Mouse (Mus musculus): ENCODE measurements at regions not wholly inside any gene's neighbourhood (a gene's known extent, or its start where the extent isn't known, plus 50 kb on each side); places are given as distances from the start of the nearest gene placed in this dataset.
"Not testable (repeated sequence)": the region's sequence is repeated elsewhere in the genome, so short reads cannot be mapped to it uniquely, and the experiment has no call there.

DNA sequence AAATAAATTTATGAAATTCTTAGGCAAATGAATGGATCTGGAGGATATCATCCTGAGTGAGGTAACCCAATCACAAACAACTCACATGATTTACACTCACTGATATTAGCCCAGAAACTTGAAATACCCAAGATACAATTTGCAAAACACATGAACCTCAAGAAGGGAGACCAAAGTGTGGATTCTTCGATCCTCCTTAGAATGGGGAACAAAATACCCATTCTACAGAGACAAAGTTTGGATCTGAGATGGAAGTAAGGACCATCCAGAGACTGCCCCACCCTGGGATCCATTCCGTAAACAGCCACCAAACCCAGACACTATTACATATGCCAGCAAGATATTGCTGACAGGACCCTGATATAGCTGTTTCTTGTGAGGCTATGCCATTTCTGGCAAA lies 971.2 kb downstream of the Agbl1 start:
- H3K4me3 ChIP-seq; H3K9ac ChIP-seq; H3K27ac ChIP-seq (replicated peaks); H3K4me2 ChIP-seq; H3K9me3 ChIP-seq; H3K36me3 ChIP-seq; H3K27me3 ChIP-seq; H3K4me1 ChIP-seq (replicated peaks); ATAC-seq (ENCODE audit: low read depth): not testable (repeated sequence)
- WGBS: 90% methylated on average over 2 of the region's 2 CpGs

GRCm38 (mm10) chr7:77205604-77206003 lies 975.9 kb downstream of the Agbl1 start:
- Histone ChIP-seq H3K4me3 (no peak overlapping the region), H3K27me3 (no peaks in the 10 kb centered on the region), H3K9me3 (no peaks in the 10 kb centered on the region), H3K4me1 (replicated peaks) (no peaks in the 10 kb centered on the region), H3K4me2 (no peak overlapping the region), H3K9ac (no peak overlapping the region), H3K27ac (replicated peaks) (no peak overlapping the region), H3K36me3 (no peaks in the 10 kb centered on the region)
- WGBS: 60% methylated on average over 3 of the region's 3 CpGs
- ATAC-seq (ENCODE audit: low read depth): no peak

DNA sequence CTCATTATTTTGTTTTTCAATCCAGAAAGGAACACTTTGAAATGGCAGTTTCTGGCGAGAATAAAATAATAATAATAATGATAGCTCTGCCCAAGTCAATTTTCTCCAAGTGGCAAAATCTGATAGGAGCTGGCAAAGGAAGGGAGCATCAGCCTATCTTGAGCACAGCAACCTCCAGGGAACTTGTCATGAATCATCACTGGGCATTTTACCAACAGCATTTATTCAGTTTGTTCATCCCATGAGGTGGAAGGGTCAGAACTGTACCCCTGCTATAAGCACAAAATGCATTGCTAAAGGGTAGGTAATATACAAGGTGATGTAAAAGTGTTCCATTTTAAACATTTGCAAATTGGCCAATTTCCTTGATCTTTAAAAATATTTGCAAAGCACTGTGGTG lies 1019.7 kb downstream of the Agbl1 start:
- H3K4me1 ChIP-seq (replicated peaks): no peaks in the 10 kb centered on the region
- no peak overlapping the region for H3K4me3 ChIP-seq
- H3K9ac ChIP-seq: no peak overlapping the region
- no peaks in the 10 kb centered on the region for H3K9me3 ChIP-seq
- no peaks in the 10 kb centered on the region for H3K27me3 ChIP-seq
- no peaks in the 10 kb centered on the region for H3K36me3 ChIP-seq
- no peak for ATAC-seq (ENCODE audit: low read depth)
- H3K27ac ChIP-seq (replicated peaks): no peak overlapping the region
- WGBS: 60% methylated on average over 1 of the region's 1 CpGs
- H3K4me2 ChIP-seq: no peak overlapping the region

- Histone ChIP-seq H3K9ac (no peak overlapping the region), H3K27ac (replicated peaks) (no peak overlapping the region), H3K36me3 (no peaks in the 10 kb centered on the region), H3K27me3 (no peaks in the 10 kb centered on the region), H3K9me3 (no peaks in the 10 kb centered on the region), H3K4me1 (replicated peaks) (no peaks in the 10 kb centered on the region), H3K4me3 (no peak overlapping the region), H3K4me2 (no peak overlapping the region)
- 70% methylated on average over 4 of the region's 4 CpGs for WGBS
- no peak for ATAC-seq (ENCODE audit: low read depth)
These were observed 1058.0 kb downstream of the Agbl1 start for GRCm38 (mm10) chr7:77287657-77288056.

DNA sequence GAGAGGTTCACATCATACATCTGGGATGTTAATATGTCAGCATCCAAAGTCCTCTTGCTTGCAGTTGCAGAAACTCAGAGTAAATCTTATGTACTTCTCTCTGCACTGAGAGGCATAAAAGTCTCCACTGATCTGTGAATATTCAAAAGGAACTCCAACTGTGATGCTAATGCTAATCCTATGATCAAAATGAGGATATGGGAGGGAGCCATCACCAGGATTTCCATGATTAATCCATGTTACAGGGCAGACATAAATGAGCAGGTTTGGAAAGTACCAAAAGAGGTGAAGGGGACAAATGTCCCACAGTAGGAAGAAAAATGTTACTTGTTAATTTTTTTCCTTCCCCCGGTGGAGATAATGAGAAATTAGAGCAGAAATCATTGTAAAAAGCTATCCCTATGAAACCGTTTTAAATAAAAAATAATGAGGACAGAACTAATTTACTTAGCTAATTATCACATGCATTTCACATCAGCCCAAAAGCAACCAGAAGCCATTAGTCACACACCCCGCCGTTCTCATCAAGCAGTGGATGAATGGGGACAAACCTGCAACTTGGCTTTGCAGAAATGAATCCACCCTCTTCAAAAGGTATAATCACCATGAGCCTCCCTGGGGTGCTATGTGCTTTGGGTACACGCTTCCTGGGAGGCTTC lies 1065.4 kb downstream of the Agbl1 start:
- Histone ChIP-seq H3K27me3 (no peaks in the 10 kb centered on the region), H3K4me3 (no peak overlapping the region), H3K4me2 (no peak overlapping the region), H3K9ac (no peak overlapping the region), H3K4me1 (replicated peaks) (peaks cover 9% of the 10 kb centered on the region; the same call in 1 of the 2 replicates), H3K27ac (replicated peaks) (peak overlapping the region; percentile 29; the same call in 1 of the 2 replicates), H3K36me3 (no peaks in the 10 kb centered on the region), H3K9me3 (no peaks in the 10 kb centered on the region)
- 0 out of 2 replicates have a peak, but pooled peaks have one; percentile 36 for ATAC-seq (ENCODE audit: low read depth)
- whole genome bisulfite sequencing: 16% methylated on average over 5 of the region's 5 CpGs

- Histone ChIP-seq H3K4me2 (peak overlapping the region; percentile 39), H3K27ac (replicated peaks) (no peak overlapping the region), H3K36me3 (no peaks in the 10 kb centered on the region), H3K9ac (no peak overlapping the region), H3K9me3 (no peaks in the 10 kb centered on the region), H3K4me3 (no peak overlapping the region), H3K27me3 (no peaks in the 10 kb centered on the region), H3K4me1 (replicated peaks) (peaks cover 15% of the 10 kb centered on the region)
- no peak for ATAC-seq (ENCODE audit: low read depth)
- 42% methylated on average over 3 of the region's 3 CpGs for WGBS
These were observed 1073.5 kb downstream of the Agbl1 start for GRCm38 (mm10) chr7:77303227-77303626.

DNA sequence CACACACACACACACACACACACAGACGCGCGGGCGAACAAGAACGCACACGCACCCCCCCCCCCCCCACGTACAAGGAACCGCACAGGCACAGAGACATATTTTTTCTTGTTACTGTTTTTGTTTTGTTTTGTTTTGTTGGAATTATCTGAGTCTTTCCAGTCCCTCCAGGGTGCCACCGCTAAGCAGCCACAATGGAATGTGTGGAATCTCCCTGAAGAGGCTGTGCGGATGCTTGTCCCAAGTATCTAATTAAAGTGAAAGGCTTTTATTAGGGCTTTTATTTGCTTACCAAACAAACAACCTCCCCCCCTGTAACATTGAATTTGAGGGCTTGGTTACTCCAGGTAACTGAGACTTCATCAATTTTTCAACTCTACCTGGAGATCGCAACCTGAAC lies 1074.2 kb downstream of the Agbl1 start:
- Histone ChIP-seq H3K4me1 (replicated peaks) (peaks cover 15% of the 10 kb centered on the region), H3K27me3 (no peaks in the 10 kb centered on the region), H3K27ac (replicated peaks) (no peak overlapping the region), H3K4me3 (no peak overlapping the region), H3K9me3 (no peaks in the 10 kb centered on the region), H3K4me2 (peak overlapping the region; percentile 39), H3K9ac (no peak overlapping the region), H3K36me3 (no peaks in the 10 kb centered on the region)
- ATAC-seq (ENCODE audit: low read depth): no peak
- 9% methylated on average over 7 of the region's 11 CpGs for WGBS

DNA sequence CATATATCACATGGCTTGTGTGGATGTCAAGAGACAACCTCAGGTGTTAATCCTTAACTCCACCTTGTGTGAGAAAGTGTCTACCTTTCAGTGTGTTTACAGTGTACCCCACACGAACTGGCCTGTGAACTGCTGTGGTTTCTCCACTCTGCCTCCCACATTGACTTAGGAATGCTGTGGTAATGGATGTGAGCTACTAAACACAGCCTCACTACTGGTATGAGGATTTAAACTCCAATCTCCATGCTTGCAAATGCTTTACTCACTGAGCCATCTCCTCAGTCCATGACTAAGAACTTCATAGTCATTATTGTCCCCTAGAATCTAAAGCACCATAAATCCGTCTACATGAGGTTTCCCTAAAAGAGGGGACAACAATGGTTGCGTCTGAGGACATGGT lies 1075.8 kb downstream of the Agbl1 start:
- H3K9ac ChIP-seq: no peak overlapping the region
- peaks cover 15% of the 10 kb centered on the region for H3K4me1 ChIP-seq (replicated peaks)
- no peak overlapping the region for H3K27ac ChIP-seq (replicated peaks)
- ATAC-seq (ENCODE audit: low read depth): no peak
- no peaks in the 10 kb centered on the region for H3K36me3 ChIP-seq
- no peak overlapping the region for H3K4me3 ChIP-seq
- 54% methylated on average over 3 of the region's 3 CpGs for WGBS
- no peaks in the 10 kb centered on the region for H3K27me3 ChIP-seq
- H3K4me2 ChIP-seq: no peak overlapping the region
- no peaks in the 10 kb centered on the region for H3K9me3 ChIP-seq

DNA sequence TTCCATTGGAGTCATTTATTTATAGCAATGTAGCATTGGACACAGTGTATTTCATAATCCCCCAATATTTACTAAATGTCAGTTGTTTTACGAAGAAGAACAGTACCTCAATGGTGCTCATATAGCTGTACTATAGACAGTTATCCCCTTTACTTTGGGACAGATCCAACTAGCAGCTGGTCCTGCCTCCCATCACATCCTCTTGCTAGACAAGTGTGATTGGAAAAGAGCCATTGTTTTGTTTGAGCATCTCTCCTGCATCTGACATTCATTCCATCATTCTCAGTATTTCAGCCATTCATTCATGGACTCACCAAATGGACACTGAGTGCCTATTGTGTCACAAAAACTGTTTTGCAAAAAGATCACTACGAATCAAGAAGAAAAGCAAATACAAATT lies 1082.0 kb downstream of the Agbl1 start:
- H3K27me3 ChIP-seq: no peaks in the 10 kb centered on the region
- no peak overlapping the region for H3K4me2 ChIP-seq
- no peak for ATAC-seq (ENCODE audit: low read depth)
- H3K36me3 ChIP-seq: no peaks in the 10 kb centered on the region
- H3K4me1 ChIP-seq (replicated peaks): no peaks in the 10 kb centered on the region
- H3K27ac ChIP-seq (replicated peaks): no peak overlapping the region
- 85% methylated on average over 2 of the region's 2 CpGs for WGBS
- no peak overlapping the region for H3K9ac ChIP-seq
- no peaks in the 10 kb centered on the region for H3K9me3 ChIP-seq
- no peak overlapping the region for H3K4me3 ChIP-seq

GRCm38 (mm10) chr7:77325140-77325539 lies 1095.5 kb downstream of the Agbl1 start:
- H3K4me2 ChIP-seq: no peak overlapping the region
- ATAC-seq (ENCODE audit: low read depth): no peak
- WGBS: 71% methylated on average over 2 of the region's 2 CpGs
- no peak overlapping the region for H3K9ac ChIP-seq
- no peak overlapping the region for H3K4me3 ChIP-seq
- H3K36me3 ChIP-seq: no peaks in the 10 kb centered on the region
- H3K27me3 ChIP-seq: no peaks in the 10 kb centered on the region
- H3K9me3 ChIP-seq: no peaks in the 10 kb centered on the region
- no peak overlapping the region for H3K27ac ChIP-seq (replicated peaks)
- no peaks in the 10 kb centered on the region for H3K4me1 ChIP-seq (replicated peaks)

DNA sequence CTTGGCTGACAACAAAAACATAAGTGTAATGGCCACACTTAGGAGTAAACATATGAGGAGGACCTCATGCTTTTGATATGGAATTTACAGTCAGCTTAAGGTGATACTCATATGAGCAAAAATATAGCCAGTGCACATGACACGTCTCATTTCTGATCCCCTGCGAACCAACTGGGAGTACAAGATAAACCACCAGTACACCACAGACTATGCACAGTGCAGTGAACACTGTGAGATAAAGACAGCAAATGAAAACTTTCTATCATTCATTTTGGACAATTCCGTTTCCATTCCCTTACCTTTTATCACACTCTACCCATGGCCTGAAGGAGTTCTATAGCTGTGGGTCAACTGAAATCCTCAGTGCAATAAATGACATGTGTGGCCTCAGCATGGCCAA lies 1097.1 kb downstream of the Agbl1 start:
- Histone ChIP-seq H3K4me1 (replicated peaks) (no peaks in the 10 kb centered on the region), H3K36me3 (no peaks in the 10 kb centered on the region), H3K27ac (replicated peaks) (no peak overlapping the region), H3K27me3 (no peaks in the 10 kb centered on the region), H3K4me3 (no peak overlapping the region), H3K4me2 (no peak overlapping the region), H3K9me3 (no peaks in the 10 kb centered on the region), H3K9ac (no peak overlapping the region)
- ATAC-seq (ENCODE audit: low read depth): no peak
- 90% methylated on average over 3 of the region's 3 CpGs for WGBS

DNA sequence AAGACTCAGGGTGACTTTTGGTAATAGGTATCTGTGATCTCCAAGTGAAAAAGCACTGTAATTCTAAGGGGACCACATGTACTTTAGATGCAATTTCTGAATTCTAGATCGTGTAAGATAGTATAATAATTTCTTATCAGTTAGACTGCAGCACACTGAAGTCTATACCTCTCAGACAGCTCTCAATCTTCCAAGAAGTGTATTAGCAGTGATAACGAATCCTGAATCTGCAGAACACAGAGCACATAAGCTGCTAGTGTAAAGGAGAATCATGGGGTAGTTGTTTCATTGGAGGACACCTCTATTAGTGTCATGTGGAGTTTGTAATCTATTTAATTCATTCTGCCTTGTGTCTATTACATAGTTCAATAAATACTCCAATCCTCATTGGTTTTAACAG lies 1097.8 kb downstream of the Agbl1 start:
- Histone ChIP-seq H3K4me2 (no peak overlapping the region), H3K9ac (no peak overlapping the region), H3K27ac (replicated peaks) (no peak overlapping the region), H3K36me3 (no peaks in the 10 kb centered on the region), H3K4me3 (no peak overlapping the region), H3K9me3 (no peaks in the 10 kb centered on the region), H3K27me3 (no peaks in the 10 kb centered on the region), H3K4me1 (replicated peaks) (no peaks in the 10 kb centered on the region)
- WGBS: 83% methylated on average over 2 of the region's 2 CpGs
- no peak for ATAC-seq (ENCODE audit: low read depth)

- WGBS: 72% methylated on average over 4 of the region's 4 CpGs
- no peak for ATAC-seq (ENCODE audit: low read depth)
- Histone ChIP-seq H3K4me2 (no peak overlapping the region), H3K27ac (replicated peaks) (no peak overlapping the region), H3K9me3 (no peaks in the 10 kb centered on the region), H3K9ac (no peak overlapping the region), H3K27me3 (no peaks in the 10 kb centered on the region), H3K36me3 (no peaks in the 10 kb centered on the region), H3K4me1 (replicated peaks) (no peaks in the 10 kb centered on the region), H3K4me3 (no peak overlapping the region)
These were observed 1108.9 kb downstream of the Agbl1 start for GRCm38 (mm10) chr7:77338630-77339029.

Measured in neural tube, embryonic 13.5 days (tissue).